Mouse (Mus musculus): ENCODE results near the gene Lrp2.
"Not testable (repeated sequence)": the region's sequence is repeated elsewhere in the genome, so short reads cannot be mapped to it uniquely, and the experiment has no call there.

Gene Lrp2

DNA sequence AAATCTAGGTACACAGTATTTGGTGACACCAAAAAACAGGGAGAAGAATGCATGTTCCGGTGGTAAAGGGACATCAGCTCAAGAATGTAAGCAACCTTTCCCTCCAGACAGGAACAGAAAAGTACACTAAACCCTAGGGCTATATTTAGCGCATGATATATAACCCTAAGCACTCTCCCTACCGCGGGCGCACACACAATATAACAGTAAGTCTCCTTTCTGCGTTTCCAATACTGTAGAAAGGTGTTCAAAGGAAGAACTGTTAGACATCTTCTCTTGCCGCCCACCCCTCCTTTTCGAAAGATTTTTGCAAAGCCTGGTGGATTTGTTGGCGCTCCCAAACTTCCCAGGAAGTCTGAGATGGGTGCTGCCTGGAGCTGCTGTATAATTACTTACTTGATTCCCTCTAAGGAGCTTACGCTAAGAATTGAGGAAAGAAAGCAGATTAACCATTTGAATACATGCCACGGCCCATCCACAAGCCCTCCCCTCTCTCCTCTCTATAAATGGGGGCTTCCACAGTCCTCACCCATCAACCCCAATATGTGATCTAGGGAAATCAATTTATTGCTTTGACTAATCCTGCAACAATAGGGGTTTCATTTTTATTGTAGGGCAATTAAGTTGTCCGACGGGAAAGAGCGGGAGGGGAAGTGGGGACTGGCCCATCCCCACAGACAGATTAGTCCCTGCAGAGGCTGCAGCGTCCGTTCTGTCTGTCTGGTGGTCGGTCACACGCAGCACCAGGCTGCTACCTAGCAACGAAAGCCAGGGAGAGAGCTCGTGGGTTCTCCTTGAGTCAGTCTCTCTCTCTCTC, 1.5 kb downstream of the Lrp2 start:
- in situ Hi-C loops (cut with MseI, MboI), result no loop called here

DNA sequence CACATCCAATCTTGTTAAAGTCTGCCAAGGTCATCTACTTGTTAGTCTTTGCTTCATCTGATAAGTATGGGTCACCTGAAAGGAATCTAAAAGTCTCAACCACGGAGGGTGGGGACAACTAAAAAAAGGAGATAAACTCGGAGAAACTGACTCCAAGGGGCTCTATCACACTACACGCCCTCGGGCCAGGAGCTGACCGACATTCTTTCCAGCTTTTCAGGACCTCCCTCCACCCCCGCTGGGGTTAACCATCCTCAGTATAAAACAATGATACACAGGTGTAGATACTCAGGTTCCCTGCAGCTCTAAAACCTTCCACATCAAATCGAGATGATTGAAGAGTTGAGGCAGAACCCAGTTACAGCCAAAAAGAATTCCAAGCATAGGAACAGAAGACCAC, 3.0 kb downstream of the Lrp2 start:
- in situ Hi-C loops (cut with MseI, MboI), result no loop called here

- in situ Hi-C loops (cut with MseI, MboI), result not testable (repeated sequence)
These were observed 3.8 kb downstream of the Lrp2 start for GRCm38 (mm10) chr2:69582068-69582467.

GRCm38 (mm10) chr2:69580091-69580490, 5.8 kb downstream of the Lrp2 start:
- in situ Hi-C loops (cut with MseI, MboI), result no loop called here

GRCm38 (mm10) chr2:69578206-69578605, 7.7 kb downstream of the Lrp2 start:
- in situ Hi-C loops (cut with MseI, MboI), result no loop called here

GRCm38 (mm10) chr2:69576531-69576930, 9.3 kb downstream of the Lrp2 start:
- in situ Hi-C loops (cut with MseI, MboI), result no loop called here

DNA sequence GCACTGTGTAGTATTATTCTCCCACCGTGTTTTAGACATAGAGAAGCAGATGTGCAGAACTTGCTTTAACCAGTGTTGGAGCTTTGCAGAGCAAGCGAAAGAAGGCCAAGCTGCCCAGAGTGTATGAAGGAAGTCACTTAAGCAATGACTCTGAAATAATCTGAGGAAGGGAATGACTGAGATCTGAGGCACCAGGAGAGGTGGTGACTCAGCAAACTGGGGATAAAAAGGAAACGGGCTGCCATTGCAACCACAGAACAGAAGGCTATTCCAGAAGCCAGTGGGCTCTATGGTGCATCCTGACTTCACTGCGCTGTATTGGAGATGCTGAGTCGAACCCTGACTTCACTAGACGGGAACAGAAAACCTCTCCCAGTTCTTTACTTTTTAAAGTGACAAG, 10.9 kb downstream of the Lrp2 start:
- in situ Hi-C loops (cut with MseI, MboI), result no loop called here

DNA sequence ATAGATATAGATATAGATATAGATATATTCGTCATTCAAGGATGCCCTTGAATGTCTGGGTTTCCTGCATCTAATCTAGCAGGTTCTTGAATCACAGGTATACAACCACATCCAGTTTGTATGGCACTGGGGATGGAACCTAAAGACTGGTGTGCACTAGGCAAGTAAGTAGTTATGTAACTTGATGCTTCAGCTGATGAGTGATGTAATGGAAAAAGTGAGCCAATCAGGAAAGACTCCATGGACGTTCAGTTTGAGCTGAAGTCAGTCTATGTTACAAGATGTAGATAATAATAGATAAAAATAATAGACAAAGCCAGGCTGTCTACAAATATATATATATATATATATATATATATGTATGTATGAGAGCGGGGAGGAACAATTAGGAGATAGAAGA, 11.6 kb downstream of the Lrp2 start:
- in situ Hi-C loops (cut with MseI, MboI), result no loop called here

GRCm38 (mm10) chr2:69573733-69574054, 12.2 kb downstream of the Lrp2 start:
- in situ Hi-C loops (cut with MseI, MboI), result no loop called here

- in situ Hi-C loops (cut with MseI, MboI), result no loop called here
These were observed 12.7 kb downstream of the Lrp2 start for GRCm38 (mm10) chr2:69573038-69573732.

GRCm38 (mm10) chr2:69570556-69570955, 15.3 kb downstream of the Lrp2 start:
- in situ Hi-C loops (cut with MseI, MboI), result no loop called here

- in situ Hi-C loops (cut with MseI, MboI), result no loop called here
These were observed 19.6 kb downstream of the Lrp2 start for GRCm38 (mm10) chr2:69566281-69566680.

- in situ Hi-C loops (cut with MseI, MboI), result no loop called here
These were observed 22.4 kb downstream of the Lrp2 start for GRCm38 (mm10) chr2:69563492-69563891.

DNA sequence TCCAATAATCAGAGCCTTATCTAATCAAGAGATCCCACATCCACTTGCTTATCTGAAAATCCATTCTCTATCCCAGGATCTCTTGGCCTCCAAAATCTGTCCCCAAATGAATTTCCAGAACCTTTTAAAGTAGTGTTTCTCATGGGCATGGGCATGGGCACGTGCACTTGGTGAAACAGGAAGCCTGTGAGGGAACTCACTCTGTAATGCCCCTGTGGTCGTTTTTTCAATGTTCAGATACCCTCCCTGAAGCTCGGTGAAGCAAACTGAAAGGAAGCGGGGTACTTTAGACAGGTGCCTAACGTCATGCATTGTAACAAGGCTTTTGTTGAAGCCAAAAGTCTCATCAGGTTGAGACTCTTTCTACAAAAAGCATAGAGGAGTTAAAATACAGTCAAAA, 23.1 kb downstream of the Lrp2 start:
- in situ Hi-C loops (cut with MseI, MboI), result no loop called here

DNA sequence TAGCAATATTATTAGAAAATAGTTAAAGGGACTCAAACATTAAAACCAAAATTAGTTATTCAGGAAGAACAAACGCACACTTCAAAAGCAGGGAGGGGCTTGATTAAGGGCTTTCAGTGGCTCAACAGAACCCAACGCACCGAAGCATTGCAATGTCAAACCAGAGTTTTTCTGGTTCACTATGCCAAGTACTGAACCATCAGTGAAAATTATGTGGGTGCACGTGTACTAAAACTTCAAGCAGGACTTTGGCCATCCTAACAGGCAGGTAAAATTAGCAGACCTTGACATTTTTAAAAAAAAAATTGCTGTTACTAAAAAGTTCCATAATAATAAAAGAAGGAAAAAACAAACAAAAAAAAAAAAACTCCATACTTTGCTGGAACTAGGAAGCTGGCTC, 25.6 kb downstream of the Lrp2 start:
- in situ Hi-C loops (cut with MseI, MboI), result no loop called here

- in situ Hi-C loops (cut with MseI, MboI), result no loop called here
These were observed 26.5 kb downstream of the Lrp2 start for GRCm38 (mm10) chr2:69559380-69559779.

DNA sequence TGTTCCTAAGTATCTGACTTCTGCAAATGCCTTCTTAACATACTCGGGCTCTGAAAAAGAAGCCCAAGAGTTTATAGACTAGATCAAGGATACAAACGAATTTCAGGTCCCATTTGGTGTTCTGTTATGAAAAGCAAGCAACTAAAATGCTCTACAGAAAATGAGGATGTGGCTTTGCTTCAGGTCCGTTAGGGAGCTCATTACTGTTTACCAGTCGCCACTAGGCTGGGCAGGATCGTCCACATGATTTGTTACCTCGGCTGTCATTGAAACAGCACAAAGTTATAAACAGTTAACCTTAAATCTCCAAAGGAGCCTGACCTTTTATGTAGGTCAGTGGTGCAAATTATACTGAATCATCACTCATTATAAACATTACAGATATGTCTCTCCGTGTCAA, 29.2 kb downstream of the Lrp2 start:
- in situ Hi-C loops (cut with MseI, MboI), result no loop called here

GRCm38 (mm10) chr2:69551639-69552038, 34.2 kb downstream of the Lrp2 start:
- in situ Hi-C loops (cut with MseI, MboI), result no loop called here

DNA sequence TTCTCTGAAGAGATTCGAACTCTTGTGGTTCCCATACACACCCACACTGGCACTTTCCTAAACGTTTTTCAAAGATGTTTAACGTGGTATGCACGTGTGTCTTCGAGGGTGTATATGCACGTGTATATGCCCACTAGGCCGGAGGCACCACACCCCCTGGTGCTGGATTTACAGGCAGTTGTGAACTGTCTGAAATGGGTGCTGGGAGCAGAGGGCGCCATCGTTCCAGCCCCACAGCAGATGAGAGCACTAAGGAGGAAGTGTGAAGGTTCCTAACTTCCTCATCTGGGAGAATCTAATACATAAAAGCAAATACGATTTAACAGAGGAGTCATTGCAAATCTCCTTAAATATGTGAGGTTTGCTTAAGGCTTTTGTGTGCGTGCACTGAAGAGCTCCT, 39.0 kb downstream of the Lrp2 start:
- in situ Hi-C loops (cut with MseI, MboI), result no loop called here

DNA sequence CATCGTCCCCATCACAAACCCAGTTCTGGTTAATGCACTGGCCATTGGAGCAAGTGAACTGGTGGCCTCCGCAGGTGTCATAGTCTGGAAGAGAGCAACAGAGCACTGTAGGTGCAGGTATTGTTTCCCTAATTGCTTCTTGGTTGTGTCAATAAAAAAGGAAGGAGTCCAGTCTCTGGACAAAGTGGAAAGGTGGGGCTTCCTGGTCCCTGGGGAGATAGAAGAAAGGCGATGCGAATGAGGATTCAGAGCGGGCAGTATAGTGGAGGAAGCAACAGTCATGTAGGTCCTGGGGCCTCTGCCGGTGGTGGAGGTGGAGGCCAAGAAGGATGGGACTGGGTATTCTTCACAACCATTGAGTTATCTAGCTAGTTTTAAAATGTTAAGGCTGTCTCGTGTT, 49.8 kb downstream of the Lrp2 start:
- in situ Hi-C loops (cut with MseI, MboI), result no loop called here

DNA sequence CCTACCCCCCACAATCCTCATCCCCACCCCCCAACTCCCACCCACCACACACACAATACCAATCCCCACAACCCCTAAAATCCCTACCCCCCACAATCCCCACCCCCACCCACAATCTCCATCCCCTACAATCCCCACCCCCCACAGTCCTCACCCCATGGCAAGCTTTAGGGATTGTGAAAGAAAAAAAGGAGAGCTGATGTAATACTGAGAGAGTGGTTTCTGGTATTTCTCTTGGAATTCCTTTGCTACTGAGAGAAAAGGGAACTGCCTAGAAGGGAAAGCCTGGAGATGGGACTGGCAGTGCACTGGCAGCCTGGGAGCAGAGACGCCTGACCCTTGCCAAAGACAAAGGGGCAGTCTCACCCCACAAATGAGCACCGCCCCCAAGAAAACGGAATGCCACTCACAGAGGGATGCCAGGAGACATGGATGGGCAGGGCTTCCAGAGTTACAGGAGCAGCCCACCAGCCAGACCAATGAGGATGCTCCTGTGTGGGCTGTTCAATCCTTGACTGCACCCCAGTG, 54.3 kb downstream of the Lrp2 start:
- in situ Hi-C loops (cut with MseI, MboI), result no loop called here

DNA sequence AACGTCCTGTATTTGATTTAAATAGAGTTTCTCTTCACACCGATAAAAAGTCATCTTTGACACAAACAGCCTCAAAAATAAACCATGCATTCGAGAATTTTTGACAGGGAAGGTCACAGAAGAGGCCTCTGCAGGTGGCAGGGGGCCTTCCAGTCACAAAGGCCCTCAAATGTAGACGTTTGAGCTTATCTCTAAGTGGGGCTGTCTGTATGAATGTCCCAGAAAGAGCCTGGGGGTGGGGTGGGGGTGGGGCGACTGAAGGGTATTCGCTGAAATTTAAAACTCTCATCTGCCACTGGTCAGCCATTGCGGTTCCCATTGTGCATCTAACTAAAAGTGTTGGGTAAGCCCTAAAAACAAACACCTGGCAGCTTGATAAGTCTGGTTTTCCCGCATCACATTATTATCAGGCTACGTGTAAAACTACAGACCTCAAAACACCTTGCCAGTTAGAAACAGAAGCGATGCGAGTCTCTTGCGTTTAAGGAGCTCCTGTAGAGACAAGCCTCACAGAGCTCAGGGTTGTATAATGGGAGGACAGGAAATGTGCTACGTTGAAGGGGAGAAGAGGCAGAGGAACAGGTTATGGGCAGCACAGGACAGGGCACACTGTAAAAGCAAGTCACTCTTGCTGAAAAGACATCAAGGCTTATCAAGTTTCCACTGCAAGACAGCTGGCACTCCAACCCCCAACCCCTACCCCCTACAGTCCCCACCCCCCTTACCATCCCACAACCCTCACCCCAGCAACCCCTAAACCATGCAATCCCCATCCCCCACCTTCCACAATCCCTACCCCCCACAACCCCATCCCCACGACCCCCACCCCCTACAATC, 55.0 kb downstream of the Lrp2 start:
- in situ Hi-C loops (cut with MseI, MboI), result no loop called here
